Mouse (Mus musculus): ENCODE measurements around the gene Bcat2. TPM values are rescaled to one million over a fixed set of nuclear protein-coding genes. Genes with fewer than 3 reads are reported as not detected.

The Bcat2 gene
- total RNA-seq, 2 experiments from 2014 or later = 91.4 to 106 TPM

- intact Hi-C loops (cut with DNase I) = loop anchor here (5.0 kb wide), 1 partner anchor 37 kb away; no protein-coding TSS in a partner anchor
- no peak overlapping the region for H3K27ac ChIP-seq
- H3K4me3 ChIP-seq = no peak overlapping the region
- no peak for DNase-seq
- no peak for TF ChIP-seq CTCF (IDR thresholded peaks at IDR 0.05)
These were observed 25.2 kb downstream of the Bcat2 start for GRCm38 (mm10) chr7:45595176-45595575.

GRCm38 (mm10) chr7:45596107-45596506 lies 26.2 kb downstream of the Bcat2 start:
- no peak for DNase-seq
- Histone ChIP-seq H3K27ac (no peak overlapping the region), H3K4me3 (no peak overlapping the region)
- TF ChIP-seq CTCF (IDR thresholded peaks at IDR 0.05) = no peak
- intact Hi-C loops (cut with DNase I) = loop anchor here (2.0 to 5.0 kb wide), 3 partner anchors 15 to 91 kb away; no protein-coding TSS in a partner anchor

DNA sequence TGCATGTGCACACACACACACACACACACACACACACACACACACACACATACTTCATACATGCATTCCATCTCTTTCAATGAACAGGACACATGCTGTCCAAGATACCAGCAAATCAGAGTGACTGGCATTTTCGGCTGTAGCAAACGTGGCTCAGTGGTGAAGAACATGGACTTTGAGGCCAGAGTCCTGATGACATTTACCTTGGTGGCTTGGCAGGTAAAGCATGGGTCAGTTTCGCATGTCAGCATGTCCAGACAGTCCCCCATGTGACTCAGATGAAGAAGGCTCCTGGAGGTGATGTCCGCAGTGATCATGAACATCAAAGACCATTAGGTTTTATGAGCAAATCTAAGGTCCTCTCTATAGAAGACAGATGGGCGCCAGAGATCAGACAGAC lies 27.1 kb downstream of the Bcat2 start:
- no peak for TF ChIP-seq CTCF (IDR thresholded peaks at IDR 0.05)
- intact Hi-C loops (cut with DNase I) = loop anchor here (2.0 to 5.0 kb wide), 3 partner anchors 14 to 90 kb away; no protein-coding TSS in a partner anchor
- no peak for DNase-seq
- H3K4me3 ChIP-seq = no peak overlapping the region
- H3K27ac ChIP-seq = no peak overlapping the region

GRCm38 (mm10) chr7:45597527-45597926 lies 27.6 kb downstream of the Bcat2 start:
- Histone ChIP-seq H3K4me3 (no peak overlapping the region), H3K27ac (no peak overlapping the region)
- TF ChIP-seq CTCF (IDR thresholded peaks at IDR 0.05) = no peak
- intact Hi-C loops (cut with DNase I) = loop anchor here (2.0 to 5.0 kb wide), 3 partner anchors 13 to 89 kb away; no protein-coding TSS in a partner anchor
- DNase-seq = no peak

DNA sequence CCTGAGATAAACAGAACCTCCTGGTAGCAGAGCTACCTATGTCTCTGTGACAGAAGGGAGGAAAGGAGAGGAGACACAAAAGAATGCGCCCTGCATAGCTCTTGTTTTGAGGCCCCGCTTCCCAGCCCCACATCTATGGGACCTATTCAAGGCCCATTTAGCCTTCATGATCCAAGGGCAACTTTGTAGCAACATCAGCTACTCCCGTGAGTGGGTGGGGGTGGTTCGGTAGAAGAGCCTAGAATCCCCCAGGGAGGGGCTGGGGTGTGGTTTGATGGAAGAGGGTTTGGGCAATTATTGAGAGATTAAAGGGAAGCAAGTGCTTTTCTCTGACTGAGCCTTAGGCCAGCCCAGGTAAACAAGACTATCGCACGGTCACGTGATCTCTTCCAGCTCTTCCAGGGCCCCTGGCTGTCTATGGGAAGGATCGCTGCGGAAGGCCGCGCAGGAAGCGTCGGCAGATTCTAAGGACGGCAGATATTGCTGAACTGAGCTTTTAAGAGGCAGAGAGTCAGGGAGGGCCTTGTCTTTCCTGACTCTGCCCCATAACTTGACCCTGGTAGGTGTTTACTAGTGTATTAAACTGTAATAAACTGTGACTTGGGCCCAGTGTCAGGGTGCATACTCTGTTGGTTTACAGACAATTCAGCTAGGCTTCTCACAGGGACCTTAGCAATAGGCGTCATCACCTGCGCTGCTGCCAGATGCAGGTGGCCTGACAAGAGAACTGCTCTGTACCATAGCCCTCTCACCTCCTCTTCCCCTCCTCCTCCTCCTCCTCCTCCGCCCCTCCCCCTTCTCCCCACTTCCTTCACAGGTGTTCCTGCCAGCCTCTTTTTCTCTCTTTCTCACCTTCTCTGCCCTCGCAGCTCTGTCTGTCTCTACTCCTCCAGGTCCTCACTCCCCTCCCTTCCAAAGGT lies 29.3 kb downstream of the Bcat2 start:
- intact Hi-C loops (cut with DNase I) = loop anchor here (5.0 kb wide), 1 partner anchor 33 kb away; no protein-coding TSS in a partner anchor
- Histone ChIP-seq H3K4me3 (no peak overlapping the region), H3K27ac (no peak overlapping the region)
- TF ChIP-seq CTCF (IDR thresholded peaks at IDR 0.05) = no peak
- no peak for DNase-seq

- Histone ChIP-seq H3K4me3 (no peak overlapping the region), H3K27ac (no peak overlapping the region)
- TF ChIP-seq CTCF (IDR thresholded peaks at IDR 0.05) = no peak
- DNase-seq = peak; percentile 7
- intact Hi-C loops (cut with DNase I) = no loop called here
These were observed 35.8 kb downstream of the Bcat2 start for GRCm38 (mm10) chr7:45605704-45606289.

DNA sequence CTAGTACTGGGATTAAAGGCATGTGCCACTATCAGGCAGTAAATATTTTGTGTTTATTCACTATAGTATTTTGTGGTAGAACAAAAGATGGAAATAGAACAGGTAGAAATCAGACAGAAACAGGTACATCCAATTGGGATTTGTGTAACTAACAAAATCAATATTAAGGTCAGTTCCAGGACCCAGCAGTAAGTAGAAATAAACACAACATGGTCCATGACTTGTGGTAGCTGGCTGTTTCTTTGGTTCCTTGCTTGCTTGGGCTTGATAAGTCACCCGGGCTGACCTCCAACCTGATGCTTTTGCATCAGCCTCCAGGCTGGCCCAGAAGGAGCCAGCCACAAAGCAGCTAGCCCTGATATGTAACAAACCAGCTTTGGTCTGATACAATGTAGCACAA lies 39.6 kb downstream of the Bcat2 start:
- Histone ChIP-seq H3K27ac (no peak overlapping the region), H3K4me3 (no peak overlapping the region)
- intact Hi-C loops (cut with DNase I) = no loop called here
- DNase-seq = no peak
- no peak for TF ChIP-seq CTCF (IDR thresholded peaks at IDR 0.05)

- intact Hi-C loops (cut with DNase I) = no loop called here
- peak; percentile 81 for DNase-seq
- Histone ChIP-seq H3K27ac (no peak overlapping the region), H3K4me3 (no peak overlapping the region)
- TF ChIP-seq CTCF (IDR thresholded peaks at IDR 0.05) = no peak
These were observed 46.3 kb downstream of the Bcat2 start for GRCm38 (mm10) chr7:45616277-45616676.

- intact Hi-C loops (cut with DNase I) = no loop called here
- Histone ChIP-seq H3K27ac (no peak within 1 kb of the TSS), H3K4me3 (no peak within 1 kb of the TSS)
- DNase-seq = no peak
- no peak for TF ChIP-seq CTCF (IDR thresholded peaks at IDR 0.05)
These were observed 47.2 kb downstream of the Bcat2 start, which contains the start of gene Fut1 for GRCm38 (mm10) chr7:45617042-45617695. Gene Fut1, plus strand, starts transcription at chr7:45617289.

- no peak for DNase-seq
- Histone ChIP-seq H3K27ac (no peak overlapping the region), H3K4me3 (no peak overlapping the region)
- intact Hi-C loops (cut with DNase I) = no loop called here
- TF ChIP-seq CTCF (IDR thresholded peaks at IDR 0.05) = no peak
These were observed 48.4 kb downstream of the Bcat2 start for GRCm38 (mm10) chr7:45618316-45618715.

- intact Hi-C loops (cut with DNase I) = no loop called here
- no peak overlapping the region for H3K4me3 ChIP-seq
- no peak for TF ChIP-seq CTCF (IDR thresholded peaks at IDR 0.05)
- DNase-seq = no peak
- H3K27ac ChIP-seq = no peak overlapping the region
These were observed 49.6 kb downstream of the Bcat2 start for GRCm38 (mm10) chr7:45619592-45619991.

DNA sequence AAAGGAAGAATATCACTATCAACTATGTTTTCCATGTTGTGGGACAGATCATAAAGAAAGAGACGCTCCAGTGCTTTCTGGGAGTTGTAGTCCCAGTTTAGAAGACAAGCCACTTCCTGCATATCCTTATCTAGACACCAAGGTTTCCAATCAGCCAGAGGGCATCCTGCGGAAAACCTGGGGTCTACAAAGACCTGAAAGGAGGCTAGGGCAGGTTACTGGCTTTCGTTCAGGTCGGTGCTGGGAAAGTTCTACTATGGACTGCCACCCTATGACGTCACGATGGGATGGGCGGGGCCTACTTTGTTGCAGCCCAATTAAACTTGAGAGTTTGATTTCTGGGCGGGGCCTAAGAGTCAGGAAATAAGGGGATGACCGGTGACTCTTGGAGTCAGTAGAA lies 51.5 kb downstream of the Bcat2 start, which contains the start of gene Izumo1:
TSS of gene Izumo1 (plus strand) at position 369 of the 400 bp plus-strand sequence.
- no peak for TF ChIP-seq CTCF (IDR thresholded peaks at IDR 0.05)
- DNase-seq = no peak
- Histone ChIP-seq H3K4me3 (no peak within 1 kb of the TSS), H3K27ac (no peak within 1 kb of the TSS)
- intact Hi-C loops (cut with DNase I) = no loop called here
